Mouse (Mus musculus): ENCODE data around the gene Rere. TPM values are rescaled to one million over a fixed set of nuclear protein-coding genes. Genes with fewer than 3 reads are reported as not detected.

The Rere gene
- polyA plus RNA-seq, 1 experiment from 2014 or later, result 44.4 TPM

DNA sequence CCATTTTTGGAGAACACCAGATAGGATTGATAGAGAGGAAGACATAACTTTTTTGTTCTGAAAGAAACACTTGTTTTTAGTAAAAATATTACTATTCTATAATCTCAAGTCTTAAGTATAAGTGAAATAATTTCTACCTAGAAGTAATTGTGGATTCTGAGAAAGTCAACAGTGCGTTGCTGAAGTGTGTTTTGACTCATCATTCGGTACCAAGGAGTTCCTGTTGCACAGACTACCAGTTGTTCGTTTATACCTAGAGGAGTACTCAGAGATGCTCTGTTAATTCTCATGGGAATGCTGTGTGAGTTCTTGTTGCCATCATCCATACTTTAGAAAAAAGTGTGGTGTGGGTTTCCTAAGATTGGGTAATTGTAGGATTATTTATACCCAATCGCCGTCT lies 154.1 kb downstream of the Rere start:
- H3K4me1 ChIP-seq (replicated peaks; ENCODE audit: control insufficient read depth, insufficient read depth, low read length), result peaks cover 8% of the 10 kb centered on the region; the same call in 1 of the 2 replicates
- DNase-seq (ENCODE audit: low spot score) (no peak), ATAC-seq (ENCODE audit: low FRiP score) (no peak)
- H3K27ac ChIP-seq, result no peak overlapping the region
- H3K9ac ChIP-seq, result no peak overlapping the region
- H3K36me3 ChIP-seq (replicated peaks; ENCODE audit: control insufficient read depth, insufficient read depth), result 0 out of 2 replicates have a peak, but pooled peaks cover 3% of the 10 kb centered on the region
- H3K4me3 ChIP-seq (replicated peaks; ENCODE audit: low read length), result no peak overlapping the region
- H3K9me3 ChIP-seq (ENCODE audit: control insufficient read depth, low read length), result no peaks in the 10 kb centered on the region
- no peak overlapping the region for H3K4me2 ChIP-seq (replicated peaks)
- 95% methylated on average over 5 of the region's 5 CpGs for WGBS
- H3K27me3 ChIP-seq (ENCODE audit: control insufficient read depth, insufficient read depth, low read length), result no peaks in the 10 kb centered on the region

GRCm38 (mm10) chr4:150438621-150439020 lies 157.2 kb downstream of the Rere start:
- WGBS, result 77% methylated on average over 6 of the region's 6 CpGs
- H3K9me3 ChIP-seq (ENCODE audit: control insufficient read depth, low read length), result no peaks in the 10 kb centered on the region
- H3K4me2 ChIP-seq (replicated peaks), result no peak overlapping the region
- H3K9ac ChIP-seq, result no peak overlapping the region
- no peak overlapping the region for H3K27ac ChIP-seq
- H3K27me3 ChIP-seq (ENCODE audit: control insufficient read depth, insufficient read depth, low read length), result no peaks in the 10 kb centered on the region
- H3K4me3 ChIP-seq (replicated peaks; ENCODE audit: low read length), result no peak overlapping the region
- no peak for DNase-seq (ENCODE audit: low spot score)
- no peaks in the 10 kb centered on the region for H3K36me3 ChIP-seq (replicated peaks; ENCODE audit: control insufficient read depth, insufficient read depth)
- ATAC-seq (ENCODE audit: low FRiP score), result no peak
- peaks cover 16% of the 10 kb centered on the region; the same call in 1 of the 2 replicates for H3K4me1 ChIP-seq (replicated peaks; ENCODE audit: control insufficient read depth, insufficient read depth, low read length)

DNA sequence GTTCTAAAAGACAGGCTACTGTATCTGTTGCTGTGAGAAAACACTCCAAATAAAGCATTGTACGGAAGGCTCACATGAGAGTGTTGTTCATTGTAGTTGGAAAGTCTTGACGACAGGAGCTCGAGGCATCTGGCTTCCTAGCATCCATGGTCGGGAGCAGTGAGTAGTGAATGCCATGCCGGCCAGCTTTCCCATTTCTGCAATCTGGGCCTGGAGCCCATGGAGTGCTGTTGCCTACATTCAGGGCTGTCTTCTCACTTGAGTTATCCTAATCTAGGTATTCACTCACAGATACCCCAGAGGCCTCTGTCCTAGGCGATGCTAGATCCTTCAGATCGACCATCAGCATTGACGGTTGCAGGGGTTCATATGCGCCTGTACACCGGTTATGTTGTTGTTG lies 160.5 kb downstream of the Rere start:
- H3K9me3 ChIP-seq (ENCODE audit: control insufficient read depth, low read length), result no peaks in the 10 kb centered on the region
- 74% methylated on average over 10 of the region's 10 CpGs for WGBS
- ATAC-seq (ENCODE audit: low FRiP score) (no peak), DNase-seq (ENCODE audit: low spot score) (no peak)
- no peak overlapping the region for H3K9ac ChIP-seq
- no peak overlapping the region for H3K27ac ChIP-seq
- H3K4me3 ChIP-seq (replicated peaks; ENCODE audit: low read length), result no peak overlapping the region
- no peaks in the 10 kb centered on the region for H3K27me3 ChIP-seq (ENCODE audit: control insufficient read depth, insufficient read depth, low read length)
- no peaks in the 10 kb centered on the region for H3K36me3 ChIP-seq (replicated peaks; ENCODE audit: control insufficient read depth, insufficient read depth)
- H3K4me1 ChIP-seq (replicated peaks; ENCODE audit: control insufficient read depth, insufficient read depth, low read length), result peaks cover 38% of the 10 kb centered on the region
- H3K4me2 ChIP-seq (replicated peaks), result no peak overlapping the region

DNA sequence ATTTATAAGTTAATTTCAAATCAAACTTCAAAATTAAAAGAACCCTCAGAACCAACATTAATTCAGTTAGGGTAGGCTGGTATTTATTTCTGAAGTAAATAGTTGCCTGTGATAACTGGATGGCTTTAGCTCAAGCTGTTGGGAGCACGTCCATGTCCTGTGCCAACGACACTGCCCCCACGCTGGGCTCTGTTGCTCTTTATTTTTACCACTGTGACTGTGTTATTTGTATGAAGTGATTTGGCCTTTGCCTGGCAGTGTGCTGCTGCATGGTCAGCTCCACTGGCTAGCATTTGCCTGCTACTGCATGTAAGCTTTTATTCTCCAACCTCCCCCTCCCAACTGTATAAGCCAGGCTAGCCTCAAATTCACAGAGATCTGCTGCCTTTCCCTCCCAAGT lies 162.6 kb downstream of the Rere start:
- no peak for DNase-seq (ENCODE audit: low spot score)
- Histone ChIP-seq H3K27ac (no peak overlapping the region; the same call in 1 of the 2 replicates), H3K4me1 (replicated peaks; ENCODE audit: control insufficient read depth, insufficient read depth, low read length) (peaks cover 55% of the 10 kb centered on the region), H3K4me2 (replicated peaks) (no peak overlapping the region), H3K36me3 (replicated peaks; ENCODE audit: control insufficient read depth, insufficient read depth) (no peaks in the 10 kb centered on the region), H3K9me3 (ENCODE audit: control insufficient read depth, low read length) (no peaks in the 10 kb centered on the region), H3K27me3 (ENCODE audit: control insufficient read depth, insufficient read depth, low read length) (no peaks in the 10 kb centered on the region), H3K9ac (no peak overlapping the region), H3K4me3 (replicated peaks; ENCODE audit: low read length) (no peak overlapping the region)
- WGBS, result 82% methylated on average over 3 of the region's 3 CpGs
- ATAC-seq (ENCODE audit: low FRiP score), result no peak

DNA sequence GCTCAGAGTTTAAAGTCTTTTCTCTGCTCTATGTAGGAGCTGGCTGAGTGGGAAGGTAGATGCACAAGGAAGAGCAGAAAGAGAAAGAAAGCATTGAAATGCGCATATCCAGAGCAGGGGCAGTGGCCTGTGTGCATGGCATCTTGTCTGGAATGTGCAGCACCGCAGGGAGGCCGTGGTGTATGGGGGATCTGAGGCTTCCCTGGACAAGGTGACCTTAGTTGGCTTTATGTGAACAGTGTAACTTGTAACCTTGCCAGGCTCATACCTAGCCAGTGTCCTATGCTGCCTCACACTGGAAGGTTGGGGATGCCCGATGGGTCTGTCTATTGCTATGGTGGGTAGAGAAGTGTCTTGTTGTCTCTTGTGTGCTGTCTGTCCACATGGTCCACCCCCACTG lies 165.2 kb downstream of the Rere start:
- H3K4me2 ChIP-seq (replicated peaks), result no peak overlapping the region
- H3K36me3 ChIP-seq (replicated peaks; ENCODE audit: control insufficient read depth, insufficient read depth), result no peaks in the 10 kb centered on the region
- H3K27ac ChIP-seq, result peak overlapping the region; percentile 75
- no peaks in the 10 kb centered on the region for H3K9me3 ChIP-seq (ENCODE audit: control insufficient read depth, low read length)
- no peak overlapping the region for H3K4me3 ChIP-seq (replicated peaks; ENCODE audit: low read length)
- H3K9ac ChIP-seq, result no peak overlapping the region
- no peaks in the 10 kb centered on the region for H3K27me3 ChIP-seq (ENCODE audit: control insufficient read depth, insufficient read depth, low read length)
- peaks cover 62% of the 10 kb centered on the region for H3K4me1 ChIP-seq (replicated peaks; ENCODE audit: control insufficient read depth, insufficient read depth, low read length)
- DNase-seq (ENCODE audit: low spot score) (no peak), ATAC-seq (ENCODE audit: low FRiP score) (no peak)
- 44% methylated on average over 4 of the region's 4 CpGs for WGBS

GRCm38 (mm10) chr4:150447517-150447916 lies 166.1 kb downstream of the Rere start:
- ATAC-seq (ENCODE audit: low FRiP score), result no peak
- no peaks in the 10 kb centered on the region for H3K36me3 ChIP-seq (replicated peaks; ENCODE audit: control insufficient read depth, insufficient read depth)
- H3K27ac ChIP-seq, result no peak overlapping the region
- H3K9me3 ChIP-seq (ENCODE audit: control insufficient read depth, low read length), result no peaks in the 10 kb centered on the region
- no peaks in the 10 kb centered on the region for H3K27me3 ChIP-seq (ENCODE audit: control insufficient read depth, insufficient read depth, low read length)
- H3K9ac ChIP-seq, result no peak overlapping the region
- 73% methylated on average over 3 of the region's 3 CpGs for whole genome bisulfite sequencing
- no peak for DNase-seq (ENCODE audit: low spot score)
- H3K4me2 ChIP-seq (replicated peaks), result no peak overlapping the region
- peaks cover 58% of the 10 kb centered on the region for H3K4me1 ChIP-seq (replicated peaks; ENCODE audit: control insufficient read depth, insufficient read depth, low read length)
- H3K4me3 ChIP-seq (replicated peaks; ENCODE audit: low read length), result no peak overlapping the region

DNA sequence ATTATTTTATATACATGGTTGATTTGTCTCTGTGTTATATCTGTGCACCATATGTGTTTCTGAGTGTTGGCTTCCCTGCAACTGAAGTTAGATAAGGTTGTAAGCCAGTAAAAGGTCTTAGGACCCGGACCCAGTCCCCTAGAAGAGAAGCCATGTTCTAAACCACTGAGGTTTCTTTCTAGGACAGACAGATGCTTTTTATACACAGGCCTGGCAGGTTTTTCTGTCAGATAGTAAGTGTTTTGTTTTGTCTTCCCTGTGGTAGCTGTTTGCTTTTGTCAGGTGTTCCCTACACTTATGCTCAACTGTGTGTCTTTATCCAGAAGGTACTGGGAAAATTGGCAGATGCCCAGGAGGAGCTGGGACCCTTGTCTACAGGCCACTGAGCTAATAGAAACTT lies 167.0 kb downstream of the Rere start:
- Histone ChIP-seq H3K27ac (peak overlapping the region; percentile 28; the same call in 1 of the 2 replicates), H3K36me3 (replicated peaks; ENCODE audit: control insufficient read depth, insufficient read depth) (no peaks in the 10 kb centered on the region), H3K4me1 (replicated peaks; ENCODE audit: control insufficient read depth, insufficient read depth, low read length) (peaks cover 58% of the 10 kb centered on the region), H3K4me3 (replicated peaks; ENCODE audit: low read length) (no peak overlapping the region), H3K9me3 (ENCODE audit: control insufficient read depth, low read length) (no peaks in the 10 kb centered on the region), H3K27me3 (ENCODE audit: control insufficient read depth, insufficient read depth, low read length) (no peaks in the 10 kb centered on the region), H3K9ac (no peak overlapping the region), H3K4me2 (replicated peaks) (no peak overlapping the region)
- ATAC-seq (ENCODE audit: low FRiP score) (no peak), DNase-seq (ENCODE audit: low spot score) (no peak)
- WGBS, result 79% methylated on average over 1 of the region's 1 CpGs

- Histone ChIP-seq H3K27ac (peak overlapping the region; percentile 61), H3K9ac (no peak overlapping the region), H3K36me3 (replicated peaks; ENCODE audit: control insufficient read depth, insufficient read depth) (no peaks in the 10 kb centered on the region), H3K4me2 (replicated peaks) (no peak overlapping the region), H3K9me3 (ENCODE audit: control insufficient read depth, low read length) (no peaks in the 10 kb centered on the region), H3K27me3 (ENCODE audit: control insufficient read depth, insufficient read depth, low read length) (no peaks in the 10 kb centered on the region), H3K4me1 (replicated peaks; ENCODE audit: control insufficient read depth, insufficient read depth, low read length) (peaks cover 52% of the 10 kb centered on the region), H3K4me3 (replicated peaks; ENCODE audit: low read length) (no peak overlapping the region)
- DNase-seq (ENCODE audit: low spot score) (no peak), ATAC-seq (ENCODE audit: low FRiP score) (no peak)
- 59% methylated on average over 6 of the region's 6 CpGs for WGBS
These were observed 168.7 kb downstream of the Rere start for GRCm38 (mm10) chr4:150450081-150450691.

DNA sequence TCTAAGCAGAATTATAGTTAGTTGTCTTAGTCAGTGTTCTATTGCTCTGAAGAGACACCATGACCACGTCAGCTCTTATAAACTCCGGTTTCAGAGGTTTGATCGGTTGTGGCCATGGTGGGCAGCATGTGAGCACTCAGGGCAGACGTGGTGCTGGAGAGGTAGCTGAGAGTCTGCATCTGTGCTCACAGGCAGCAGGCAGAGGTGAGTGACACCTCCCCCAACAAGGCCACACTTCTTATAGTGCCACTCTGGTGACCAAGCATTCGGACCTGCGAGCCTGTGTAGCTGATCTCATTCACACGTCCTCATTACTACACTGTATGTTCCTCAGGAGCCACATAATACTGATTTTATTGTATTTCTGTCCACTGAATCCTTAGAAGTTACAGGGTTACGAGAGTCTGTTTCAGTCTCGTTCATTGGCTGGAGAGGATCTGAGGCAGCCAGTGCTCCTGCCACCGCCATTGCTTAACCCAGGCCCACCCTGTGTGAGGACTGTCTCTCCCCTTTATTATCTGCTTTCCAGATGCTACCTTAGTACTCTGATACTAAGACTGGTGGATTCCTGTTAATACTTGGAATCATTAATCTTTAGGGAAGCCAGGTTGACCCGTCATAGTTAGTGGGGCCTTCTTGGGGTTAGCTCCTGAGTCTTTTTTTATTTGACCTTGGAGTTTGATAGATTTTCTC lies 170.9 kb downstream of the Rere start:
- no peaks in the 10 kb centered on the region for H3K27me3 ChIP-seq (ENCODE audit: control insufficient read depth, insufficient read depth, low read length)
- no peaks in the 10 kb centered on the region for H3K36me3 ChIP-seq (replicated peaks; ENCODE audit: control insufficient read depth, insufficient read depth)
- no peak overlapping the region for H3K9ac ChIP-seq
- H3K4me3 ChIP-seq (replicated peaks; ENCODE audit: low read length), result no peak overlapping the region
- 71% methylated on average over 11 of the region's 11 CpGs for WGBS
- H3K27ac ChIP-seq, result no peak overlapping the region
- no peak for DNase-seq (ENCODE audit: low spot score)
- H3K4me2 ChIP-seq (replicated peaks), result no peak overlapping the region
- H3K9me3 ChIP-seq (ENCODE audit: control insufficient read depth, low read length), result no peaks in the 10 kb centered on the region
- no peak for ATAC-seq (ENCODE audit: low FRiP score)
- peaks cover 43% of the 10 kb centered on the region for H3K4me1 ChIP-seq (replicated peaks; ENCODE audit: control insufficient read depth, insufficient read depth, low read length)
